Mouse (Mus musculus) lung, postnatal 10 days (tissue): ENCODE measurements at regions not wholly inside any gene's neighbourhood (a gene's known extent, or its start where the extent isn't known, plus 50 kb on each side); places are given as distances from the start of the nearest gene placed in this dataset.

Experiments
- DNase-seq: peaks from one replicate; pipeline ENCODE4 v3.0.0; 2021

DNA sequence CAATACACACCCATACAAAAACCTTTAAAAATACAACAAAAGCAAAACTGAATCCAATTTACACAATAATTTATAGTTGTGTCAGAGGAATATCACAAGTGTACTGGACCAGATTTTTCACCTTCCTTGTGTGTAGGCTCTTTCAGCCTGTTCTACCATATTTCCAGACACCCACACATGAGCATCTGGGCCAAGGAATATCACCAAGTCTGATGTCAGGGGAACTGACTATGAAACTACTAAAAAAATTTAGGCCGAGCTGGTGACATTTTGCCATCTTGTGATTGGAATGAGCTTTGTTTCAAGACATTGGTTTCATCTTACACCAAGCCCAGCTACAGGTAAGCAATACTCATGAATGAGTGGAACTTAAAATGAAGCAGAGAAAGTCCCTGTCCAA is 234.9 kb upstream of the Emcn start:
- DNase-seq = no peak

DNA sequence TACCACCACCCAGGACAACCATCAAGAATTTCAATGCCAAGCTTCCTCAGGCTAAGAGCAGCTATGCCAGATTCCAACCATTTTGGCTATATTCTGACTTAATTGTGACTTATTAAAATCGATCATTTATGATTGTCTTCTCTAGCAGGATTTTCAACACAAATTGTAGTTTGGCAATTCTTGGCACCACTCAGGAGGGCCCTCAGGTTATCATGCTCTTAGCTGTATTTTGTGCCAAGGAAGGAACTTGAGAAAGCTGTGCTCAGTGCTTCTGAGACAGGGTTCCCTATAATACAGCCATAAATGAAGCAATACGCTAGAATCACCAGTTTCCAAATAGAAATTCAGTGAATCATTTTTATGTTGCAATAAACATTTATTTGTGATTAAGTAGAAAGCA is 232.7 kb upstream of the Emcn start:
- no peak for DNase-seq

DNA sequence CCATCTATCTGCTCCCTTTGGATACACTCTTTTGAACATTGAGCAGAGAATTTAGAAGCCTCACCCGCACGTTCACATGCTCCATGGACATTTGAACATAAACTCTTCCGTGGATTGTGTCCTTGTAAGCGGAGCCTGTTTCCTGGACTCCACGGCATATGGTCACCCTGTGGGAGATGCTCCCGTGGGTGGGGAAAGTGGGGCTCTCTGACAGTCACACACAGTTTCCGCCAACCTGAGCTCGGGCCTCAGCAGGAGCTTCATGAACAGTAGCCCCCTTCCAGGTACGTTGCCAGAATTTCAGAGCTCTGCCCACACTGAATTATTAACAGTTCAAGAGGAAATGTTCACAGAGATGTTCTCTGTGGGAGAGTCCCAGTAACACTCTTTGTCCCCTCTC is 231.1 kb upstream of the Emcn start:
- no peak for DNase-seq

DNA sequence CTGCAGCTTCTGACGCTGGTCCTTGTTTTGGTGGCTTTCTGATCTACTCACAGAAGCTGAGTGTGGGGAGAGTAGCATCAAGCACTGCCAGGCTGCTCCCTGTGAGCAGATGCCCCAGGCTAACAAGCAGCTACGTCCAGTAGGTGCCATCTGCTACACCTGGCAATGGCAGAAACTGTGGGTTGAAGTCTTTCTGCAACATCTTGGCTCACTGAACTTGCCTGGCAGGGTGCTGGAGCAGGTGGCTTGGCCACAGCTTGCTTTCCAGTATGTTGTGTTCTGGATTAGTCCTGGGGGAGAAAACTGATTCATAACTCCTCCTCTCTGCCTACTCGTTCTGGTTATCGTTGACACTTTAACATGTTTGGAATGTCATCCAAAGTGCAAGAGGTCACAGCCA is 230.4 kb upstream of the Emcn start:
- no peak for DNase-seq

DNA sequence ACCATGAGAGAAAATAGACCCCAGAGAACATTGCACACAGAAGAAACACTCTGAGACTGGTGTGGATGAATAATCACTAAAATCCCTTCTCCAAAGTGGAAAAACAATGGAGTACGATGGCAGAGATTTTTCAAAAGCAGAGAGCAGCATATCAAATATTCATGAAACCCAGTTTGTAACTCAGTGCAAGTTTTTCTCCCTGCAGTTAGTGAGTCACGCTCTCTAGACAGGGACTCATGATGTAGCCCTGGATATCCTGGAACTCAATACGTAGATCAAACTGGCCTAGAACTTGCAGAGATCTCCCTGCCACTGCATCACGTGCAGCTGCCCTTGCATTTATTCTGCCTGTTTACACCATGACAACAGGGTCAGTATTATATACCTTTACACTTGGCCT is 210.9 kb upstream of the Emcn start:
- no peak for DNase-seq

DNA sequence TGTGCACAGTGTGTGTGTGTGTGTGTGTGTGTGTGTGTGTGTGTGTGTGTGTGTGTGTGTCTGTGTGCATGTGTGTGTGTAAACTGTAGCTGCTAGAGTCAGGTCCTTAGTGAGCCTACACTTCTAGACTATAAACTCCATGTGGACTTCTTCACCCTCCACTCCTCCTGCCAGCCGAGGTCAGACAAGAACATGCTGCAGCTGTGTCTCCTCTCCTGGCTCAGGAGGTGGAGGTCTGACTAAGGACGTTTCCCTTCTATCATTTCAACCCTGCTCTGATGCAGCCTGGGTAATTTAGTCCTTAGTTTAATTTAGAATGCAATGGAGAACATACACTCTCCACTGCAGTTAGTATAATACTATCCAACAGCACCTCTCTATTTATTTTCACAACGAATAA is 198.8 kb upstream of the Emcn start:
- no peak for DNase-seq

DNA sequence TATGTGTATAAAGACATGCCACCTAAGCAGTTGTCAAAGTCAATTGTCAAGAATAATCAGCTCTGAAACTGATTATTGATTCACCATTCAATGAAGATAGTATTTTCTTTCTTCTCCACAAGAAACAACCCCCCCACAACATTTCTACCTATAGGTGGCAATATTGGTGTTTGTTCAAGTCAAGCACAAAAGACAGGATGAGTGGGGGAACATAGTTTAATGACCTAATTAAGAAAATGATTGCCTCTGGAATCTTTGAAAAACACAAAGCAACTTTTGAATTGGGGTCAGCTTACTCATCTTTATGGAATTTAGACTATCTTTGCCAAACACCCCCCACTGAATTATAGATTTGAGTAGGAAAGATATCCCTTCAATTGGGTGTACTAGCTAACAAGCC is 194.8 kb upstream of the Emcn start:
- peak; percentile 6 for DNase-seq

DNA sequence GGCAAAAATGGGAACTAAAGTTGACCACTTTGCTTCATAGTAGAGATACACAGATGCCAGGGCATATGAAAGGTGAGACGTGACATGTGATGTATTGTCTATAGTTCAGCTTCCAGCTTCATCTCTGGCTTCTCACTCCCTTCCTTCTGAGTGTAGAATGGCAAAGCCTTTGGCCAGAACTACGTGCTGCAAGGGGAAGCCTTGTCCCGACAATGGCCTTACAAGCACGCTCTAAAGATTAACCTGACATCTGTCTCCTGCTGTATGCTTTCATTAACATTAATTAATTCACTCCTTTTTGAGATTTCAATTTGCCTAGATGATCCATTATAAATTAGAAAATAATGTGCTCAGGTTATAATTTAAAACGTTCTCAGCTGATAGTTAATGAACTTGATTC is 193.5 kb upstream of the Emcn start:
- no peak for DNase-seq

DNA sequence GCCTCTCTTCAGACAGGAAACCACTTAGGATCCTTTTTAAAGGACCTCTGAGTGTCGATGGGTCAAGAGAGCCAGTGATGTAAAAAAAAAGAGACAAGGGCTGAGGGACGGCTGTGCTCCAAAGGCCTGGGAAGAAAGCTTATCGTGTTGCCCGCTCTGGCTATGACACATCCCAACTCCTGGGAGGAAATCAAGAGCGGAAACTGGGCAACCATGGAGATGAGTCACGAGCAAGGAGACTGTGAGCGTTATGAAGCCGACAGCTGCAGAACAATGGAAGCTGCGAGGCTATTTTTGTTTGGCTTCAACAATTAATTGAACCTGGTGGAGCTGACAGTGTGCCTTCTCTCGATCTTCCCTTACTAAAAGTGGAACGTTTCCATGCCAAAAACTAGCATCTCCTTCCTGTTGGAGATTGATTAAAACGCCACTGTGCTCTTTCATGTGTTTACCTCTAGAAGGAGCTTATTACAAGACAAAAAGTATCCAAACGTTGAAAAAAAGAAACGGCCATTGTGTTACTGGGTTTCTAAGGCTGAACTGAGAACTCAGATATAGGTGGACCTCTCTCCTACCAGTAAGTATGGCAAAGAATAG is 190.4 kb upstream of the Emcn start:
- peak; percentile 80 for DNase-seq

DNA sequence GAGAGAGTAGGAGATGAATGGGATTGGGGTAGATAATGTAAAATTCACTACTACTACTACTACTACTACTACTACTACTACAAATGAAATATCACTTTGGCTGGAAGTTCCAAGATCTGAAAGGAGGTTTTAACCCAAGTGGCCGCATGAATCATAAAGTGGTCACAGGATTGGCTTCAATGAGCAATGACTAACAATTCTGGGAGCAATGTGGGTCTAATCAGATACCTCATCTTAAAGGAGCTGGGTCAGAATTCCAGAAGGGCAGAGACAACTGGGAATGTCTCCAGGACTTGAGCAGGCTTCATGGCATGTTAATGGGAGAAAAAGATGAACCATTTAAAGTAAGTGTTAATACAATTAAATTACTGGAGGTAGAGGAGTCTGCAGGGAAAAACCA is 189.4 kb upstream of the Emcn start:
- no peak for DNase-seq

DNA sequence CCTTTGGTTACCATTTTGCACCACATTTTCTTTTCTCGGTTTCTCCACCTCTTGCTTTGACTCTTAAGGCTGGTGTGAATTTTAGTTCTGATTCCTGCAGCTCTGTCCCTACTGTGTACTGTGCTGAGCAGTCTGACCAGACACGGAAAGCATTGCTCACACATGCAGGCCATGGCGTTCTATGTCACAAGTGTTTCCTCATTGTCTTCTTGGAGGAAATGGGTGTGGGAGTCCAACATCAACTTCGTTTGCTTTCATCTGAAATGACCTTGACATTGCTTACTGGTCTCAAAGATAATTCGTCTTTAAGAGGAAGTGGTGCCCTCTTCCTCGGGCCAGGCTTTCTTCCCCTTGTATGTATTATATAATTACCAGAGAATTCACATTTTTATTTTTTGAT is 187.6 kb upstream of the Emcn start:
- peak; percentile 34 for DNase-seq

DNA sequence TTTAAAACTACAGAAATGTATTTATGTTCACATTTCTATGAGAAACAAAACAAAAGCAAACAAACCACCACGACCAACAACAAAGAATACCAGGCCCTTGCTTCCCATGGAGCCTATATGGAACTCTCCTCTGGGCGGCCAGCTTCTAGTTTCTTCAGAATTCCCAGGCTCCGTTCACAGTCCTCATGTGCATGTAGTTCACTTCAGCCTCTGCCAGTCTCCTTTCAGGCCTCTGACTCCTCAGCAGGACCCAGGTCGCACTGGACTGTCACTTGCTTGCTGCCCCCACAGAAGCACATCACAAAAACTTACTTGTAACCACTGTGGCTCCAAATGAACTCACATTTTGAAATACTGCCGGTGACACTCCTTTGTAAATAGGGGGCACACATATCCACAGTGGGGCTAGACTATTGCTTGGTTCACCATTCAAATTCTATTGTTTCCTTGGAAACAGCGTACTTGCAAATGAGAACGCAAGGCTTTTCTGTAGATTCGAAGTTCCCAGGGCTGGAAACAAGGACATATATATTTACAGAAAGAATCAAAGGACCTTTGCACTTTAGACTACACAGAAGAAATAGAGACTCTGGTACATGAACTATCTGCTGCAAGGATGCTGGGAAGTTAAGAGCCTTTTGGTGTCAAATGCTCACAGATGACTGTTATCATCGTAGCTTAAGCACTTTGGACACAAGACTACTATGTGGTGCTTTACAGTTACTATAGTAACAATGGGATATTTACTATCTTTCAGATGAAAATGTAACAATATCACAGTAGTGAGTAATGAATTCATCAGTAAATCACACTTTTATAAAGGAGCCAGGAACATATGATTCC is 186.4 kb upstream of the Emcn start:
- no peak for DNase-seq

DNA sequence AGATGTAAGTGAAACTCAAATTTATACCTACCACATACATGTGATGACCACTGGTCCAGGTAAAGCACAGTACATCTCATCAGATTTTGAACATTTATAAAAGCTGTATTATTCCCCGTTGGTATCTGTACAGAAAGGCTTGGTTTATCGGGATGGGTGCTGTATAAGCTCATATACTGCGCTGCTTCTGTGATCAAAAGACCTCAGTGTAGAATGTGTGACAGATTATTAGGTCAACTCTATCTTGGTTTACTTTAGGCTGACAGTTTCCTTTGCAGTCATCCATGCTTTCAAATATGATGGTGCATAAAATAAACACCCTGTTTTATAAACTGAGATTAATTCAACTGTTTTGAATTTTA is 185.8 kb upstream of the Emcn start:
- DNase-seq = no peak

DNA sequence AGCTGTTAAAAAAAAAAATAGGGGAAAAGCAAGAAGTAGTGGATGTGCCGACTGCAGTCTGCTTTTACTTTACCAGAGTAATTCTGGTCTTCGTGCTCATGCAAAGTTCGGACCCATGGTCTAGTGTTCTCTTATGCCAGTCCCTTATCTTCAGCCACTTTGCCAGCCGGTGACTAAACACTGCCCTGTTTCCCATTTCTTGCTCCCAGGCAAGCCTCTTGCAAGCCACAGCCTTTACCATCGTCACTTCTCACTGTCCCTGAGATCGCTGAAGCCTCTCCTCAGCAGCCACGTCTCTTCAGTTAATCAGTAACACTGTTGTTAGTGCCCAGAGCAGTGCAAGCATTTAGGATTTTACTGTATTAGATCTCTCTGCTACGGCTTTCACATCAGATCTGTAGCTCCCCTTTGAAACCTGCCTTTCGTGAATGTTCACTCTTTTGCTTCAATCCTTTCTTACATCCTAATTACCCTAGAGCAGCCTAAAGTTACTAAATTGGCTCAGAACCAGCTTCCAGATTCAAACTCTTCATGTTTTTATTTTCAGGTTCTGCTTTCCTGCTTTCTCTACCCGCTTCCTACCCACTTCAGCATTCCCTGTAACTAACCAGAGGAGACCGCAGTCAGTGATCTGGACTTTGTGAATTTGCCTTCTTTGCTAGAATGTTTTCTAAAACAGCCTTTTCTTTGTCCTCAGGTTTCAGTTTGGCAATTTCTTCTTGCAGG is 184.5 kb upstream of the Emcn start:
- no peak for DNase-seq

DNA sequence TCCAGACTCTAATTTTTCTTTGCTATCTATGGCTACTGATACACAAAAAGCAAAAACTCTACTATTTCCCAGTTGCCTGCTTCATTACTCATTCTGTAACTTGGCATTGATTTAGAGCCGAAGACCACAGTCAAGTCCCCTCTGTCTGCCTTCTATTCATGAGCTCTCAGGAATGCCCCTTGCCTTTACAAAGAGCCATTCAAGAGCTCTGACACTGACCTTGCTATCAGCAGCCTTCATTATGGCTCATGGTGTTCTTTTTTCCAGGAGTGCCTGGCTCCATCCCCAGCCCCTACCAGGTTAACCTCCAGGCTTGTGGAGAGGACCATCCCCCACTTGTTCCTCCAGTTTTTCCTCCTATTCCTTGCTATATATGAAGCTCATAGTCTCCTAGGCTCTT is 151.8 kb upstream of the Emcn start:
- no peak for DNase-seq

DNA sequence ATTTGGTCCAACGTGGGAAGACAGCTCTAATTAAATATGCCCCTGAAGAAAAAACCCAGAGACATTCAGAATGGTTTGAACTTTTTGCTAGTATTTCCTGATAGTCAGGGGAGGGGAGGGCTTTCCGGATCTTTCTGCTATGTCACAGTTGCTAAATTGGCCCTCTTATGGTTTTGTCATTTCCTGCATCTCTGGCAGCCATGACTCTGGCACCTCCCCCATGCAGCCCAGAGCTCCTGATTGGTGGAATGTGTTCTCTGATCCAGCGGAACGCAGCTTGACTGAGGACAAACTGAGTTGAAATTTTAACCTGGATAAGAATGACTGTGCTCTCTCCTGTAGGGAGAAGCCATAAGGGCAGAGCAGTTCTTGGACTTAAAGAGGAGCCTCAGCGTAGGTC is 150.4 kb upstream of the Emcn start:
- no peak for DNase-seq

DNA sequence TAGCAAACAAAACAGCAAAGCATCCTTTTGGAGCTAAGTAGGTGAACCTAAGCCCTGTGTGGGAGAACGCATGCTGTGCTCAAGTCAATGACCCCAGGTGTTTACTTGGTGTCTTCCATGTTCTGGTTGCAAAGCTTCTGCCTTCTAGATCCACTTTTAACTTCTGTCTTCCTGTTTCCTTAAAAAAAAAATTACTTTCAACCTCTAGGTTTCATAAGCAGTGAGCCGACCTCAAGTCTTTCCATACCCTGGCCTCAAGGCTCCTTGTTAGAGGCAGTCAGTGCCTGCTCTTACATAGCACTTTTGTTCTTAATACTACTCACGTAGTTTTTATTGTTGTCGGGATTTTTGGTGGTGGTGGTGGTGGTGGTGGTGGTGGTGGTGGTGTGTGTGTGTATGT is 149.9 kb upstream of the Emcn start:
- no peak for DNase-seq

DNA sequence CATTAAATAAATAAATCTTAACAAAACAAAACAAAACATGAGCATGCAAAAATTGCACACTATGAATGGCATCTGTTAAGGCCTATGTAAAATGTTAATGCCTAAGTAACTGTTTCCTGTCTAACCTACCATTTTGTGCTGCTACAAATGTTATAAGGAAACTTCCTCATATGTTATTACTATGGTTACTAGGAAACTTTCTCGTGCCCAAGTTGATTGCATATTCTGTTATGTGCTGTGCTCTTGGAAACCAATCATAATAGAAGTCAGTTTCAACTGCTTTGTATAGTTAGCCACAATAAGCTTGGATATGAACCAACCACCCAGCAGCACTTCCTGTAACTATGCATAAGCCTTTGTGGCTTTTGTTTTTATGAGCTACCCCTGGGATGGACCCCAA is 147.0 kb upstream of the Emcn start:
- DNase-seq = no peak

DNA sequence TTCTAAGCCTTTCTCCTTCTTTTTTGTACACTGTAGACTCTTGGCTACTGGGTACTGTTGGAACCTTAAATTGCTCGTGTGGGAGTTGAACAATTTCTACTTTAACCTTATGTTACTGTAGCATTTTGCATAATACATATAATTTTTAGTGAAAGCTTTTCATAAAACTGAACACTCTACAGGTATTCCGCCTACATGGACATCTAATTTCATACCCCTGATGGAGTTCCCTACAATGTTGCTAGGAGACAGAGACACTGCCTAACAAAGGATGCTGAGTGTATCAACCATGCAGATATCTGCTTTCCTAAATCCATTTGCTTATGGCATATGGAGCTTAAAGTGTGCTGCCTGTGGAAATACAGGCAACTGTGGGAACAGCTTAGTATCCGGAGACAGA is 129.2 kb upstream of the Emcn start:
- DNase-seq = no peak

DNA sequence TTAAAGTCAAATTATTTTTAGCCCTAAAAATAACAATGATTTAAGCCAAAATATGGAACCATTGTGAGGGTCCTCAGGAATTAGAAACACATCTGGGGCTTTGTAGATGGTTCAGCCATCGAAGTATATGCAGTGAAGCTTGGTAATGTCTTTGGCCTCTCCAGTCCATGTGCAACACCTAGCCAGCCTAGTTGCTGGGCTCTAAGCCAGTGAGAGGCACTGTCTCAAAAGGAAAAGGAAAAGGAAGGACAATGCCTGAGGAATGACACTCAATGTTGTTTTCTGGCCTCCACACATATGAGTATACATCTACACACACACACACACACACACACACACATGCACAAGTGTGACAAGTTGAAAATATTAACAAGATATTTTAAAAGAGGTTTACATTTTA is 124.8 kb upstream of the Emcn start:
- peak; percentile 2 for DNase-seq

DNA sequence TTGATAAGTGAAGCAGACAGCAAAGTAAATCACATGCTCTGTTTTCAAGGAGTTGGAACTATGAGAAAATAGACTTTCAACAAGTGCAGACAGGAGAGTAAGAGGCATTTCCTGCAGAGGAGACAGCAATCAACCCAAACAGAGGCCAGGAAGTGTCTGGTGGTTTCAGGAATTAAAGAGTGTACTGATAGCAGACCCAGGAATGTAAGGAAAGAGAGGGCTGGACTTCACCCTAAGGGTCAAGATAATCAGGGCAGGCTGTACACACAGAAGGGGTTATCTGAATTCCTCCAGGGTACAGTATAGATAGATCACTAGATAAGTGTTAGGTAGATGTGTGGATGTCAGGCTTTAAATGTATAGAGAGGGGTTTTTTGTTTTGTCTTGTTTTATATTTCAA is 123.6 kb upstream of the Emcn start:
- no peak for DNase-seq

DNA sequence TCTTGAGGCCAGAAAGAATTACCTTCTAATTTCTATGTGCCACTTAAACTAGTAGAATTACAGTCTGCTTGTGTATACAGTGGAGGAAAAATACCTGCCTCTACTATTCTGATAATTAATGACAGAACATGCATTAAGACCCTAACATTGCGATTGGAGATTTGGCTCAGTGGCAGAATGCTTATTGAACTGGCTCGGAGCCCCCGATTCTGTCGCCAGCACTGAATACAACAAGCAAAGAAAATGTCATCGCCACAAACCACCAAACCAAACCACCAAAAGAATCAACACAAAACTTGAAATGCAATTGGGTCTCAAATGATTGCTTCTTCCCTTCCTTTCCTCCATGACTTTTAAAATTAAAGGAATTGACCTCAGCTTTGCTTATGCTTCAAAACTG is 122.9 kb upstream of the Emcn start:
- DNase-seq = no peak

DNA sequence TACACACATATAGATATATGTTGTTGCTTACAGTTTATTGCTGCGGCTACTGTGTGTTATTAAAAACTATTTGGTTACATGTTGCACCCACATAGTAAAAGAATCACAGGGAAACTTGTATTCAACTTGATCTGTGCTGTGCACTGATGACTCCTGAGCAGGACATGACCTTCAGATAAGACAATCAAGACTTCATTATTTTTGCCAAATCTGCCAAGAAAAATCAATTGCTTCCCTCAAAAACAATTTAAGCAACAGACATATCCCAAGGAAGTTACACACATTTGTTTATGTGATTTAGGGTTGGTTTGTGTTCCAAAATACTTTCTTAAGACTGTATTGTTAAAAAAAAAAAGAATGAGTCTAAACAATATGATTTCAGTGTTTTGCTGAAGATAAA is 114.7 kb upstream of the Emcn start:
- DNase-seq = no peak

DNA sequence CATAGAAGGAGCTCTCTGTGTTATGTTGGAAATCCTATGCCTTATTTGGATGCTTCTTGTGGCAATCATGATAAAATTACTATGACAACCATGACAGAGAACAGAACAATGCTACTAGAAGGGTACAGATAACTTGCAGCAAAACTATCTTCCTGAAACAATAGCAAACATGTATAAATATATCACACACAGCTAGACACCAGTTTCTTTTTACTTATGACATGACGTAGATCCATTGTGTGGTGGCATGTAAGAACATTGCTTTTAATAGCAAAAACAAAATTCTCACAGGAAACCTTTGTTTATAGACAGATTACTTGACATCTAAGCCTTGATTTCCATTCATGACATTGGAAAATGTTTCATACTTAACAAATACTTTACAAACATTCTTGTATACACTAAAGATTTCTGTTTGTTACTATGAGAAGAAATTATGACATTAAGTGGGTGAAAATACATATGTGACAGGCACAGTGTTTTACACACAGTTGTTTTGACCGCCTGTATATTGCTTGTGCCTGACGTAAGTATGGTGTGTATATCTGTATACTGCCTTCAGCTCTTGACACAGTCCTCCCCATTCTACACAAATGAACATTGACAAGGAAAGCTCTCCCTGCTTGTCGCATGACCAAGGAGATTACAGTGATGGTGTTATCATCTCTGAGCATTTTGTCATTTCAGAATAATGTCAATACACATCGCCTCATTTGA is 113.6 kb upstream of the Emcn start:
- DNase-seq = no peak
